Mouse (Mus musculus) regulatory T cell (primary cell): Measurements from ENCODE around the gene Lrrn1.

Experiments used
- in situ Hi-C: fragments of 300-600 bp; cut with MboI, MseI; formaldehyde crosslinking; loops from one replicate; pipeline ENCODE4 v1.15.1; 2025; ENCODE audit warnings: high pct_unique_total_duplicates

The Lrrn1 gene

GRCm38 (mm10) chr6:107577309-107577708 is 47.7 kb downstream of the Lrrn1 start:
- in situ Hi-C loops = no loop called here

- in situ Hi-C loops = no loop called here
Observed at GRCm38 (mm10) chr6:107583759-107584383, 54.3 kb downstream of the Lrrn1 start.

- in situ Hi-C loops = no loop called here
Observed at GRCm38 (mm10) chr6:107605151-107605550, 75.6 kb downstream of the Lrrn1 start.

GRCm38 (mm10) chr6:107614288-107614687 is 84.7 kb downstream of the Lrrn1 start:
- in situ Hi-C loops = no loop called here
